Mouse (Mus musculus) E14TG2a.4 (cell line): ENCODE data around the gene Nenf.

Source experiments
- CTCF ChIP-seq: conservative IDR thresholded peaks from 2 replicates; pipeline ENCODE4 v1.5.1; 2014; ENCODE audit warnings: low read length
- NANOG ChIP-seq: IDR thresholded peaks from 2 replicates; pipeline ENCODE4 v1.6.1; 2014; ENCODE audit warnings: borderline replicate concordance, low read length, mixed read lengths
- POU5F1 ChIP-seq: IDR thresholded peaks from 2 replicates; pipeline ENCODE4 v1.6.1; 2014; ENCODE audit warnings: low read length, borderline replicate concordance

DNA sequence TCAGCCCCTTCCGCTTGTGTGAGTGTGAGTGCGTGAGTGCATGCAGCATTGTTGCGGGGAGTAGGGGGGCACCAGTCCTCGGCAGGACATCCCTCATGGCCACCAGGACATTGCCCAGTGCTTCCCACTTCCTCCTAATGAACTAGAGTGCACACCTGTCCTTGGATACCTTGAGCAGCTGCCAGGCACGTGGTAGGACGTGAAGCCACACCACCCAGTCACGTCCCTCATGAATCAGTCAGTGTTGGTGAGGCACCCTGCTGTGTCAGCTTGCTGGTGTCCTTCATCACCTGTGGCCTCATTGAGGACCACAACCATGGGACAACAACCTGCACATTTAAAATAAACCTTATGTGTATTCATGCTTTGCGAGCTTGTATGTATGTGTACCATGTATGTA is 33.5 kb downstream of the Nenf start:
- no peak for TF ChIP-seq CTCF
- no peak for TF ChIP-seq NANOG
- no peak for TF ChIP-seq POU5F1
